Mouse (Mus musculus): ENCODE measurements around the gene Lypd6b.

The Lypd6b gene

DNA sequence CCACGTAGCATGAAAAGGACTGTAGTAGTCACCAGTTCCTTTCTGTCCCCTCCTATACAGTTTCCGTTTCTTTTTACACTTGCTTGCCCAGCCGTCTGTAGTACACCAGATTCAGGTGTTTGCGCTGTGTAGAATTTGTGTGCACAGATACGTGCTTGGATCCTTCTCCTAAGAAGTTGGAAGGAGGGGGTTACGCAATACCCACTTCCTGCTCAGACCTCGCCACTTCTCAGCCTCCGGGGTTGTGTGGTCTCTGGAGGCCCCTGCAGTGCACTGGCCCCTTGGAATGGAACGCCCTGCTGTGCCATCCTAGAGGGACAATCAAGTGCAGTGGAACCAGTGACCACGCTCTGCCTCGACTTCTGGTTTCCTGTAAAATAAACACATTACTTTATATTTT is 16.3 kb upstream of the Lypd6b start:
- DNase-seq (ENCODE audit: low spot score), result peak; percentile 31

DNA sequence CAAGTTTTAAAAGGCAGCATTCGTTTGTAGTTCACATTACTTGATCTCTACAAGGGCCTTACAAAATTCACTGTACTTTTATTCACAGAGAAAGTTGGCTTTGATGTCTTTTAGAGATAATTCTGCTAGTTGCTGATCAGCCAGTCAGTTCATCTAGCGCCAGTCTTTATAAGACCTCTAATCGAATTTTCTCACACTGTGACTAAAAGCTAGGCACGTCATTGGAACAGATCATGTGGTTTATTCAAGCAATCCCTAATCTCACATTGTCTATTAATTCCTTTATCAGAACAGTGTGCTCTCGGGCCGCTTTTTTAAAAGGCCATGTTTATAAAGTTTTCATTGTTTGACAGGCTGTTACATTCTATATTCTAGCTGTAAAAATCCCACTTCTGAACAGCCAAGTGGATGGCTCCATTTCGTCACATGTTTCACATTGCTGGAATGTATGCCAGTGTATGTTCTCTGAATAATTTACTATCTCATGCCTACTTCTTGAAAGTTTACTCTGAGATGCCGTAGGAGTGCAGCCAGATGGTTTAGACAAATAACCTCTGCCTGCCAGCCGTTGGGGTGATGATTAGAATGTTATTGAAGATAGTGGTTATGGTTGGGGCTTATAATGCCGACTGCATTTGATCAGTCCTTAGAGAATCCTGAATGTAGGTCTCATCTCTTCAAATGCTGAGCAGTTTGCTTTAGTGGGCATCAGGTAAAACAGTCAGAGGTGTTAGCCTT is 14.1 kb upstream of the Lypd6b start:
- no peak for DNase-seq (ENCODE audit: low spot score)

DNA sequence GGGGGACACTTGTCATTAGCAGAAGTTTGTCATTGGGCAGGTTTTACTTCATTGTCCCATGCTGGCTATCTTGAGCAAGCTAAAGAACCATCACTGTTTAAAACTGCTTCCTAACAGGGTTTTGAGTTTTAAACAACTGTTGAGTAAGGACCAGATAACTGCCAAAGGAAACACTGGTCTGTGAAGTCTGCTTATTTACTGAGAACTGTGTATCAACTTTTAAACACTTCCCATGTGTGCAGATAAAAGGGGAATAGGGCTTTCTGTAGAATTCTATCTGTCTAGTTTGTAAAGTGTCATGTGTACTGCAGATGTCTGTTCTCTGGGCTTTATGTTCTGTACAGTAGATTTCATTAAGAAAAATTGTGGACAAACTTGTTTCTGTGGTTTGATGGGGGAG is 13.3 kb upstream of the Lypd6b start:
- DNase-seq (ENCODE audit: low spot score), result no peak

DNA sequence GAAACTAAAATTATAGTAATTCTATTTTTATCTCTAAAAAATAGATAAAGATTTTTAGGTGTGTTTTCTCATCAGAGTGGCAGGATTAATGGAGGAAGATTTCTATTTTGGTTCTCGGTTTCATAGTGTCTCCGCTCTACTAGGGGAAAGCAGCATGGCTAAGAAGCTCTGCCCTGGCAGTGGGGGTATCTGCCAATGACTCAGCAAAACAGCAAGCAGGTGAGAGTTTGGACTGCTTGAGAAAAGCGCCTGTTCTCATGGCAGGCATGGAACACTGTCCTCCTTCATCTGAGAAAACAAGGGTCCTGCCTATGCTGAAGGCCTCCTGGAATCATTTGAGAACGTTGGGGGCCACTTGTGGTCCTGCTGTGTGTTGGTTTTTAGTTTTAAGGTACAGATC is 12.3 kb upstream of the Lypd6b start:
- DNase-seq (ENCODE audit: low spot score), result no peak

DNA sequence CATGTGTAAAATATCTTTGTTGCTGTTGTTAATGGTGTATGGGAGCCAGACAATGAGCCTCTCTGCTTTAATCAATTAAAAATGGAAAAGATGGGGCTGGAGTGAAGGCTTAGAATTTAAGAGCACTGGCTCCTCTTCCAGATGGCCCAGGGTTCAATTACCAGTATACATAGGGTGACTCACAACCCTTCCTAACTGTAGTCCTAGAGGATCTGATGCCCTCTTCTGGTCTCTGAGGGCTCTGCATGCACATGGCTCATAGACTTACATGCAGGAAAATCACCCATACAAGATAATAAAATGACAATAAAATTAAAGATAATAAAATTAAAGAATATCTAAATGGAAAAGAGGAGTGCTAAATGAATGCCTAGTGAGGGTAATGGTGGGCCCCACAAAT is 11.8 kb upstream of the Lypd6b start:
- DNase-seq (ENCODE audit: low spot score), result no peak

DNA sequence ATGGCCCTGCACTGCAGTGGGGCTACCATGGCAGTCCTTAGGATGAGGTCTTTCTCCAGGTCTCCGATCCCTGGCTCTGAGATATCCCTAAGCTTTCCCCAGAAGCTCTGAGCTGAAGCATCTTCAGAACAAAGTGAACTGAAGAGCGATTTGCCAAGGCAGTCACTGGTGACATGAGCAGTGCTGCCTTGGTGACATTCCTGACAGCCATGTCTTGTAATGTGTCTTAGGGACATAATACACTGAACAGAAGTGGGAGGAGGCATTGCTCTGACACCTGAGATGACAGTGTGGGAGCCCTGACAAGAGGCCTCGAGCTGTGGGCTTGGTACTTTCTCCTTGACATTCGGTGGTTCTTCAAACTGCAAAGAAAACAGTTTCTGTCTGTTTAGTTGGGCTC is 11.1 kb upstream of the Lypd6b start:
- DNase-seq (ENCODE audit: low spot score), result no peak

DNA sequence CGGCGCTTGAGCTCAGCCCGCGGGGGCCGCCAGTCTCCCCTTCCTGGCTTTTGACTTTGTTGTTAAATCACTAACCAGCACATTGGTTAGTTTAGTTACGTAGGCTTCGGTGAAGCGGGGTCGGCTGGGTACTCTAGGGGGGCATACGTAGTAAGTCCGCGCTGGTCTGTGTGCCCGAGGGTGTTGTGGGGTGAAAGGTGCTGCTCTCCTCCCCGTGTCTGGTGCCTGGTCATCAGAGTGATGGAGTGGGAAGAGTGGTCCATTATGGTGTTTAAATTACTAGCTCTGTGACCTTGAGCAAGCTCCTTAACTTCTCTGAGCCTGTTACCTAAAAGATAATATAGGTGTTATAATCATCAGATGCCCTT is 547 bp downstream of the Lypd6b start:
- no peak for DNase-seq (ENCODE audit: low spot score)

DNA sequence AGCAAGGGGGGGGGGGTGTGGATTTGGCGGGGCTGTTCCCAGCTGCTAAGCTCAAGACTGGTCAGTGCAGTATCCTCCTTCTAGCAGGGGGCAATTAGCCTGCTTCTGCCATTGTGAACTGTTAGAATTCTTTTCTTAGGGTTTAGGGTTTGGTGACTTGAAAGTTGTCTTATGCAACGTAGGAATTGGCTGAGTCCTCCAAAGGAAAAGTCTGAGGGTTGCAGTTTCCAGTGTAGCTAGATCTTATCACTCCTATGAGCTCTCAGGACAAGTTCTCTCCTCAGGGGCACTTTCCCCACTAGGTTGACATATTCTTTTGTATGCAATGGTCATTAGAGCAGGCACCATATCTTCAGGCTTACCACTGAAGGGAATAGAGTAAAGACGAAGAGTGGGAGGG is 1.2 kb downstream of the Lypd6b start:
- no peak for DNase-seq (ENCODE audit: low spot score)

DNA sequence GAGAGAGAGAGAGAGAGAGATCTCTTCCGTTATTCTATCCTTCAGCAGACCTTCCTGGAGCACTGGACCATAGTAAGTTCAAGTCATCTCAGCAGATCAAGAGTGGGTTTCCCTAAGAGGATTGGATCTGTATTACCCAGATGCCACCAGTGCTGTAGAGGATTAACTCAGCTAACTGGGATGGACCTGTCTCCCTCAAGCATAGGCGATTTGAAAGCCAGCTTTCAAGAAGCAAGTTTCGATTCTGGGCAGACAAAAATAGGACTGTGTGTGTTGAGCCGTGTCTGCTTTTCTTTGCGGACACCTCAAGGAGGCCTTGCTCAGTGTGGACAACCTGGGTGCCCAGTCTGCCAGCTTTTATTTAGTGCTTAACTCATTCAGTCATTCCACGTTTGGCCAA is 1.6 kb downstream of the Lypd6b start:
- no peak for DNase-seq (ENCODE audit: low spot score)

DNA sequence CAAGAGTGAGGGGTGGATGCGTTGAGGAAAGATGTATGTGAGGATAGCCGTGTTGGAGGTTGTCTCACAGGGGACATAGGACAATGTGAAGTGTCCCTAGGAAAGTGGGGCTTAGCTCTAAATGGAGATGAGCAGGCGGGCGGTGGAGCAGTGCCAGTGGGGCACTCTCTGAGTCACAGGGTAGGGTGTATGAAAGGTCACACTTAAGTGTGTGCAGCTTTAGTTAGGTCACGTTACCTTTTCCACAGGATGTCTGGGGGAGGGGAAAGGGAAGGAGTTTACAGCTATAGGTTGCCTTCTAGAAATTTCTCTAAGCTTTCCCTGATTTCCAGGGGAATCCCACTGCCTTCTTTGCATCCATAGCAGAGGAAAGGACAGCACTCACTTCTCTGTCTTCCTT is 2.0 kb downstream of the Lypd6b start:
- DNase-seq (ENCODE audit: low spot score), result no peak

DNA sequence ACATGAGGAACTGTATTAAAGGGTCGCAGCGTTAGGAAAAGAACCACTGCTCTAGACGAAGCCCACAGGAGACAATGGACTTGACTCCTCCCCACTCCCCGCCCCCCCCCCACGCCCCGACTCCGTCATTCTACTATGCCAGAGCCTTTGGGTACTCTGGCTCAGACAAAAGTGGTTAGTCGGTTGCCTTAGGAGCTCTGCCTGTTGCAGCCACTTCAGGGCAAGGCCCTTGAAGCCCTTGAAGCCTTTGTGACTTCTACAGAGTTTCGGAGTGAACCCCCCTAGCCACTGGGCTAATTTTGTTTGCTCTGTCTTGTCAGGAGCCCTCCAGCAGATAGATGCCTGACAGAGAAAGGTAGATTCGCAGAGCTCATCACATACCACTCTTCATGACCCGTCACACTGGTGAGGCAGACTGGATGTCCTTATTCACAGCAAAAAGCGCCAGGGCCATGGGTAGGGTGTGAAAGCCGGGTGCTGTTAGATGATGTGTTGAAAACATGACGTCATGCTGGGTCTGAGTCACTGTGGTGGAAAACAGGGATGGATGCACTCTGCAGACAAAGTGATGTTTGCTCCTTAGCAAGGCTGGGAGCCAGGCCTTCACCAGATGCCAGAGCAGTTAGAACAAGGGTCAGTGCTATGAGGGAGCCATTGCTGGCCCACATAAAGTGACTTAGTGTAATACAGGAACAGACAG is 10.1 kb downstream of the Lypd6b start:
- DNase-seq (ENCODE audit: low spot score), result no peak

DNA sequence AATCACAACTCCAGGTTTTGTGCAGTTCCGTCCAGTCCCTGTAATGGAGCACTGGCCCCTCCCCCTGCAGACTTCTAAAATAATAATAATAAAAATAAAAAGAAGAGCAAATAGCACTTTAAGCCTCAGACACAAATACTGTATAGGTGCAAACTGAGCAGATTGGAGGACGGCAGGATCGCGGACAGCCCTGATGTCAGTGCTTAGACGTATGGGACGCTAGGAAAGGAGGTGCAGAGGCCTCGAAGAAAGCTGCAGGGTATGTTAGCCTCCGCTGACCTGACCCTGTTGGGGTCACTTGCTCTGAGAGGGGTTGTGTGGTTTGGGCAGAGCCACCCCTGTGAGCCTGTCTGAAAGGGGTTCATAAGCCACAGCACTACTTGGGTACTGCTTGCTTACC is 17.0 kb downstream of the Lypd6b start:
- no peak for DNase-seq (ENCODE audit: low spot score)

DNA sequence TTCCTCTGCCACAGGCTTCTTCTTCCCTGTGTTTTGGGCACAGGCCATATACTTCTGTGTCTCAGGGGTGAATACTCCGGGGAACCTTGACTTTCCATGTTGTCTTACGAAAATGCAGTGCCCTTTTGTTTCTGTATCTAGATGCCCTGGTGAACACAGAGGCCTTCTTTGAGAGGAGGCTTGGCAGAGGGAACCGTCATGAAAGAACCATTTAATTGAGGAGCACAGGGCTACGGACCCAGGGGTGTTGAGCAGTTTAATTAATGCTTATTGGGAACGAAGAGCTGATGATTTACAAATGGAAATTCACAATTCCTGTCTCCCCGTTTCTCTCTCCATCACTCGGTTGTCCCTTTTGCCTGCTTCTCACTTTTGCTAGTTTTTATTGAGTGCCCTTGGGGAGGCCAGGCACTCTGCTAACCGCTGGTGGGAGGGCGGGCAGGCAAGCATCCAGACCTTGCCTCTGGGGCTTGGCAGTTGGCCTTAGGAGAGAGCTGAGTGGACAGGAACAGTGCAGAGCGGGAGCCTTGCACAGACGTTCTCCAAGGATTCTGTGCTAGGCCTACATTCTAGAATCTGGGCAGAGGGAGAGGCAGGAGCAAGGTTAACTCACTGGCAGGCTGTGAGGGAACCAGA is 18.4 kb downstream of the Lypd6b start:
- DNase-seq (ENCODE audit: low spot score), result no peak

DNA sequence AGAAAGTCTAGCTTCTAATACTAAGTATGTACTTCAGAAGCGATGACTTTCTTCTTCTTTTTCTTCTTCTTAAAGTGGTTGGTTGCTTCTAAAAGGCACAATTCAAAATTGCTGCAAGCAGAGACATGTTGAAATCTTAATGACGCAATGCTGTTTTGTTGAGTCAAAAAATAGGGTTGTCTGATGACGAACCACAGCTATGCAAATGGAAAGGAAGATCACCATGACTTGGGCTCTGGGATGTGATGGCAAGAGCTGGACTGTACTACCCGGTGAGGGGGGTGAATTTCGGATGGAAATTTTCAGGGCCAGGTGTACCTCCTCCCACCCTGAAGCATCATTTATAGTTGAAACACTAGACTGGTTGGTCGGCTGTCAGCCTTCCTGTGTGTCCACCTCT is 22.0 kb downstream of the Lypd6b start:
- DNase-seq (ENCODE audit: low spot score), result no peak

DNA sequence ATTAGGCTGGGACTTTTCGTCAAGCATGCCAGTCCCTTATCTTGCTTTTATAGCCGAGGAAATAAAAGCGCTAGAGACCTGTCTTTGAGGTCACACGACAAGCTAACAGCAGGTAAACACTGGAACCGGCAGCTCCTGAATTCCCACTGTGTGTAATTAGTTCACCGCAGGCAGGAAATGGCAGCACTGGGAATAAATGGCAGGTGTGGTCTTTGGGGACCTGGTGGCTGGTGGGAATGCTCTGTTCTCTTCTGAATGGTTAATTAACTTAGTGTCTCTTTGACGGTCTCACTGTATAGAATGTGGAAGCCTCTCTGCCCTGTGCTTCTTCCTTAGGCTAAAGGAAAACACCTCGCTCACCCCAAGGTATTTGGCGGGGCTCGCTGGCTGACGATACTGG is 23.9 kb downstream of the Lypd6b start:
- no peak for DNase-seq (ENCODE audit: low spot score)

DNA sequence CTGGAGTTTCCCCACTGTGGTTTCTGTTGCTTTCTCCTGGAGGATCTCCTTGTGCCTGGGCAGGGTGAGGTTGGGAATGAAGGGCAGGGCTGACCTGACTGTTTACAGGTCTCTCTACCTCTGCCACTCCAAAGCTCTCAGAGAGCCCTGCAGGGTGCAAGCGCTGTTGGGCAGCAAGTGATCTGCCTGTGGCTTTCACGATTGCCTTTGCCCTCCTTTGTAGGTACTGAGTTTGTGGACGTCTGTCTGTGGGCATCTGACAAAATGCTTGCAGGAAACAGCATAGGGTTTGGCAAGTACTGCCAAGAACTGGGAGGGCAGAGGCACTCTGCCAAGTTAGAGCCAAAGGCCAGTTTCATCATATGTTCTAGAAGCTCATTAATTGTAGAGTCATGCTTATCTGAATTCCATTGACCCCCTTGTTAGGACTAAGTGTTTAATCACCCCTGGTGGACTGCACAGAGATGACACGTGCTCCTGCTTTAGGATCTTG is 24.4 kb downstream of the Lypd6b start:
- DNase-seq (ENCODE audit: low spot score), result no peak

DNA sequence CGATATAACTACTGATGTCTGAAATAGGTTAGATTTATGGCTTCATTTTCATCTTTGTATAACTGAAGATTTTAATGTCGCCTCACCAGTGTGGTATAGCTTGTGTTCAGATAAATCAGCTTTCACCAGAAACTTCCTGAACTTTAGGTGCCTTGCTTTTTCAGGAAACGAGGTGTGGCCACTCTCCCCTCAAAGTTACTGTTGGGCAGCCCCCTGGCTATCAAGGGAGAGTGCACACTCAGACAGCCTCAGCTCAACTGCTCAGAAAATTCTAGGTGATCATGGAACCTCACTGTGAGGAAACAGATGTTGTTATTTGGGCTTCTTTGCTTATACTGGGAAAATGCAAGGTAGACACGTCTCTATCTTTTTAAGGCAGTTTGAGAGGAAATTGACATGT is 25.7 kb downstream of the Lypd6b start:
- DNase-seq (ENCODE audit: low spot score), result no peak

DNA sequence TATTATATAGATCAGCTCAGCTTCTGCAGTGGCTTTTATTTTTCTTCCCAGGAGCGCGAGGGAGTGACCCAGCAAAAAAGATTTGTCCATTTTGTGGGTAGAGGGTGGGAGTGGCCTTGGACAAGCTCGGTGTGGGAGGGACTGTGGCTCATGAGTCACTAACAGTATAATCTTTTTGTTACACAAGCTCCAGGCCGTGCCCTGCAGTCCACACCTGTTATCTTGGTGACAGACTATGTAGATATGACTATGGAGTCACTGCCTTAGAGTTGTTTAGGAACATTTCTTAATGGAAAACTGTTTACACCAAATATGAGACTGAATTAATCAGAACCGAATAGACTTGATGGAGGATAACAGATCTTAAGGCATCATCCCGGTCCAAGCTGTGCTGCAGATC is 26.5 kb downstream of the Lypd6b start:
- no peak for DNase-seq (ENCODE audit: low spot score)

DNA sequence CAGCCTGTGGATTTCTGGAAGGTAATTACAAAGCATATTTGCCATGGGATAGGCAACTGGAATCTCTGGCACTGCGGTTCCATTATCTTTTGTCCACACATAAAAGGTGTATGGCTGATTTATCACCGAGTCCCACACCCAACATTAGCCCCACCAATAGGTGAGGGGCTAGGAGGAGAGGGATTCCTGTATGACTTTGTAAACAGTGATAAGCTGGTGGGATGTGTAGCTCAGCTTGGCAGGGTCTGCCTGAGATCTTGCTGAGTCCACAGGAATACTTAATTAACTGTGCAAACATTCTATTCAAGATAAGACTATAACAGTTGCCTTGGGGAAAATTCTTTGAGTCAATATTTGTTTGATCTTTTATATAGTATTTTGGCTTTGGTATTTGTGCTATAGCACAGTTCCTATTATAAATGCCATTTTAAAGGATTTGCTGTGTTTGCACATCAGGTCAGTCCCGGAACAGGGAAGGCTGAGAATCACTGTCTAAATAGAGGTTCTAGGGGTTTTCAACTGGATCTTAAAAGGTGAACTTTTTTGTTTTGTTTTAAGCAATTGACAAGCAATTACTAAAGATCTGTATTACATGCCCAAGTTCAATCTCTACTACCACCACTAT is 28.3 kb downstream of the Lypd6b start:
- no peak for DNase-seq (ENCODE audit: low spot score)

DNA sequence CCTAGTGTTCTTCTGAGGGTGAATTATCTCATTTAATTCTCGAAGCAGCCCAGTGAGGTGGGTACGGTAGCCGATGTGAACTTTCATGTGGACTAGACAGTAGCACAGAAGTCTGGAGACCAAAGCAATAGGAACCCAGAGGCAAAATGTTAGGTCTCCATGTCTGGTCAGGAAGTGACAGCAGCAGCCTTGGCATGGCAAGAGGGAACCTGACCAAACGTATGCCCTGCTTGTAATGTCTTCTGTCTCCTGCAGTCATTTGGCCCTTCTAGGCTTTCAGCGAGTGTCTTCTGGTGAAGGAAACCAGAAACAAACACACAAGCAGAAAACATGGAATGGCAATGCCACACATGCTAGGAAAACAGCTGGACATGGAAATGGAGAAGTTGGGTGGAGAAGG is 29.1 kb downstream of the Lypd6b start:
- DNase-seq (ENCODE audit: low spot score), result no peak

DNA sequence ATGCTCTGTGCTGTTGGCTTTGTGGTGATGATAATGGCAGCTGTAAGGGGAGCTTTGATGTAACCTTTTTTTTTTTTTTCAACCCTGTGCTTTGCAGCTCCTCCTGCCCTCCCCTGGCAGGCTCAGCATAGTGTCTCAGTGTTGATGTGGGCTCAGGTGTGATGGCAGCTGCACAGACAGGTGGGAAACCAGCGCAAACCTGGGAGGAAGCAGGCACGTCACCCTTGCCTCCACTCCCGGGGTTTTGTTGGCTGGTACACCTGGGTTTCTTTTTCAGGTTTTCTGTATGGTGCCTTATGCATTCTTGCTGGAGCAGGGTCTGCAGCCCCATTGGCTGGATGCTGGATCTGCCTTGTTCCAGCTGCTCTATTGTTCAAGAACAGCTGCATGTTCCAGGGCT is 29.7 kb downstream of the Lypd6b start:
- DNase-seq (ENCODE audit: low spot score), result no peak

DNA sequence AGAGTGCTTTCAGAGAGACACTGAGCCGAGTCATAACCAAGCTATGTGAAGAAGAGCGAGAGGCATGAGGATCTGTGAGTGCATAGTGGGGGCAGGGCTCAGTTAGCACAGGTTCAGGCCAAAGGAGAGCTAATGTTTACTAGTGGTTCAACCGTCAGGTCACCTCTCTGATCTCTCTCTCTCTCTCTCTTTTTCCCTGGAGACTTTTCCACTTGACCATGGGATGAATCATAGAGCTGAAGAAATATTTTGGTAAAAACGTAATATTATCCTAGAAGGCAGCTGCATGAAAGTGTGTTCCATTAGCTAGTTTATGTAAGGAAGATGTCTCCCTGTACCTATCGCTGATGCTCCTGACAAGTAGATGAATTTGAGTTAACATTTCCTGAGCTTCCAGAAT is 30.6 kb downstream of the Lypd6b start:
- DNase-seq (ENCODE audit: low spot score), result no peak

DNA sequence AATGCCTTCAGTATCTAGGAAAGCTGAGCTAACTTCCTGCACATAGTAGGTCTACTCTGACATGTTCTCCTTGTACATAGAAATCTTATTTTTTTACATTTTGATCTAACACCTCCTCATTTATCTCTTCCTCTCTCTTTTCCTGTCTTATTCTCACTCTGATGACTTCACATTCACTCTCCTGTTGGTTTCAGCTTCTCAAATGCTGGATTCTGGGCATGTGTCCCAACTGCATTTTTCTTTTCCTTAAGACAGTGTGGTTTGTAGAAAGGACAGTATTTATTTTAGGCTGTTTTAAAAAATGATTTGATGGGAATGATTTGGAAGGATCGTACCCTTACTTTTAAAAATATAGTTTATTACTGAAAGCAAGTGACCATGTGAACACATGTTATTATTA is 34.8 kb downstream of the Lypd6b start:
- no peak for DNase-seq (ENCODE audit: low spot score)

Measured in yolk sac, embryonic 10.5 days (tissue).